Mouse (Mus musculus) midbrain, embryonic 12.5 days (tissue): Measurements from ENCODE around the gene Strn4. TPM values are rescaled to one million over a fixed set of nuclear protein-coding genes. Genes with fewer than 3 reads are reported as not detected.

Experiments
- ATAC-seq: fragments of 200-750 bp; cut with Nextera tagmentation; 2 replicates; pipeline ENCODE4 v1.8.0; 2017; ENCODE audit warnings: low read depth, moderate TSS enrichment, moderate library complexity; ENCODE audit not compliant: low FRiP score
- H3K27ac ChIP-seq: fragments of 300-500 bp; sonication (generic); replicated peaks from 2 replicates; pipeline ENCODE4 v1.5.1; 2016; ENCODE audit warnings: mild to moderate bottlenecking
- H3K27me3 ChIP-seq: fragments of 300-500 bp; sonication (generic); 2 replicates; pipeline ENCODE4 v1.6.1; 2016; ENCODE audit warnings: mild to moderate bottlenecking
- H3K36me3 ChIP-seq: fragments of 300-500 bp; sonication (generic); 2 replicates; pipeline ENCODE4 v1.6.1; 2016
- H3K4me1 ChIP-seq: fragments of 300-500 bp; sonication (generic); 2 replicates; pipeline ENCODE4 v1.6.1; 2016
- H3K4me2 ChIP-seq: fragments of 300-500 bp; sonication (generic); replicated peaks from 2 replicates; pipeline ENCODE4 v1.6.1; 2016; ENCODE audit warnings: mild to moderate bottlenecking, moderate library complexity
- H3K4me3 ChIP-seq: fragments of 300-500 bp; sonication (generic); 2 replicates; pipeline ENCODE4 v1.5.1; 2016; ENCODE audit warnings: mild to moderate bottlenecking
- H3K9ac ChIP-seq: fragments of 300-500 bp; sonication (generic); replicated peaks from 2 replicates; pipeline ENCODE4 v1.6.1; 2016; ENCODE audit warnings: mild to moderate bottlenecking, moderate library complexity
- H3K9me3 ChIP-seq: fragments of 300-500 bp; sonication (generic); 2 replicates; pipeline ENCODE4 v1.6.1; 2016; ENCODE audit warnings: mild to moderate bottlenecking
- WGBS: fragments of 180-500 bp; shearing (Covaris S2); methylation state at CpG from one replicate; pipeline ENCODE4 v1.1.7; 2016; 5-methylcytosine and 5-hydroxymethylcytosine counted together
- polyA plus RNA-seq: library from polyadenylated mRNA; unstranded; fragments of >200 nt; fragmentation: Nextera tagmentation; extraction: Ambion mirVana; gene quantifications from 2 replicates; pipeline ENCODE4 v1.2.1, GENCODE M21; 2016

Gene Strn4
- polyA plus RNA-seq, 1 experiment from 2014 or later = 191 TPM

GRCm38 (mm10) chr7:16830449-16830848 lies 14.8 kb downstream of the Strn4 start:
- Histone ChIP-seq H3K9me3 (no peaks in the 10 kb centered on the region), H3K4me3 (no peak overlapping the region), H3K27me3 (no peaks in the 10 kb centered on the region), H3K4me2 (no peak overlapping the region), H3K27ac (no peak overlapping the region), H3K36me3 (peaks cover 98% of the 10 kb centered on the region), H3K9ac (no peak overlapping the region), H3K4me1 (no peaks in the 10 kb centered on the region)
- ATAC-seq = no peak
- 89% methylated on average over 9 of the region's 9 CpGs for WGBS

GRCm38 (mm10) chr7:16837916-16838803 lies 22.5 kb downstream of the Strn4 start:
- Histone ChIP-seq H3K9ac (no peak overlapping the region), H3K4me2 (no peak overlapping the region), H3K27ac (no peak overlapping the region), H3K4me1 (peaks cover 6% of the 10 kb centered on the region), H3K27me3 (no peaks in the 10 kb centered on the region), H3K4me3 (no peak overlapping the region), H3K9me3 (no peaks in the 10 kb centered on the region), H3K36me3 (peaks cover 75% of the 10 kb centered on the region)
- no peak for ATAC-seq
- 93% methylated on average over 18 of the region's 18 CpGs for WGBS

DNA sequence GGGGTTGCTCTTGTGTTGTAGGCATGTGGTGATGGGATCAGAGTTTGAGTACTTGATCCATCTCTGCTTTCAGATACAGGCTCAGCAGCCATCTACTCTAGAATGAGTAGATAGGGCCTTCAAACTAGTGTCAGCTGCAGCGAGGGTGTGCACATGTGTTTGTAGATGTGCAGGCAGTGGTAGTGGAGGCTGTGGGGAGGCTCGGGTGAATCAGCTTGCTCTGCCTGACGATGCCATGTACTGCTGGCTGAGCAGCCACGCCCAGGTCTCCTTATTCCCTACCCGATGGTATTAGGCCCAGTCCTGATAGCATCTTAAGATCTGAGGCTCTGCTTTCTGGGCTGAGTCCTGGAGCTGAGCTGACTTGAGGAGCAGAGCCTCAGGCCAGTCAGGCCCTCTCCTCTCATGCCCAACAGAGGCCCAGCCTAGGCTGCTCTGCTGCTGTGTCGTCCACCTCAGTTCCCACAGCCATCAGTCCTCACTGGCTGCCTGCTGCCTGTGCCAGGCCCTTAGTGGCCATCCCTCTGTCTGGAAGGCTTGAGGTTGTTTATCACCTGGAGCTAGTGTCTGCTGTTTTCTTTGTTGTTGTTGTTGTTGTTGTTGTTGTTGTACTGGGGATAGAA lies 23.2 kb downstream of the Strn4 start:
- 85% methylated on average over 6 of the region's 6 CpGs for WGBS
- H3K27ac ChIP-seq = no peak overlapping the region
- H3K27me3 ChIP-seq = no peaks in the 10 kb centered on the region
- peaks cover 68% of the 10 kb centered on the region for H3K36me3 ChIP-seq
- ATAC-seq = no peak
- no peak overlapping the region for H3K9ac ChIP-seq
- peaks cover 14% of the 10 kb centered on the region for H3K4me1 ChIP-seq
- H3K9me3 ChIP-seq = no peaks in the 10 kb centered on the region
- H3K4me2 ChIP-seq = no peak overlapping the region
- no peak overlapping the region for H3K4me3 ChIP-seq

DNA sequence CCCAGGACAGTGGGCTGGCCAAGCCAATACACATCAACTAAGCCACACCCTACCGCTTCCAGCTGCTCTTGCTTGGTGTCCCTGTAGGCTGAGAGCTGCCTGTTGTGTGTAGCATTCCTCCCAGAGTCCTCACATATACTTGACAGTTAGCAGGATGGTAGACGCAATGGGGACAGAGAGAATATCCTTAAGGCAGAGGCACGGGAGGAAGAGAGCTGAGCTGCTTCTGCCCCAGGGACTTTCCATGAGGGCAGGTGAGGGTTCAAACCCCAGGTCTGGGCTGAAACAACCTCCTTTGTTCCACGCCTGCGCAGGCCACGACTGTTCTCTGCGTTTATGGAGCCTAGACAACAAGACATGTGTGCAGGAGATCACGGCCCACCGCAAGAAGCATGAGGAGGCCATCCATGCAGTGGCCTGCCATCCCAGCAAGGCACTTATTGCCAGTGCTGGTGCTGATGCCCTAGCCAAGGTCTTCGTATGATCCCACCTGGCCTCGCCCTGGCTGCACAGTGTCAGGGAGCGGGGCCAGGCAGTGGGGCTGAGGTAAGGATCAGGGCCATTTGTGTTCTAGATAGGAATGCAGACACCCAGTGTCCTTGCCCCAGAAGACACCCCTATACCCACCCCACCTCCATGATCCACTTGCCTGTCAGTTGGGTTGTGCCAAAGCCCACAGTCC lies 23.9 kb downstream of the Strn4 start:
- Histone ChIP-seq H3K9me3 (no peaks in the 10 kb centered on the region), H3K36me3 (peaks cover 61% of the 10 kb centered on the region), H3K4me3 (no peak overlapping the region), H3K4me2 (no peak overlapping the region), H3K27me3 (peaks cover 3% of the 10 kb centered on the region; the same call in 1 of the 2 replicates), H3K9ac (no peak overlapping the region), H3K4me1 (peaks cover 19% of the 10 kb centered on the region), H3K27ac (no peak overlapping the region)
- WGBS = 92% methylated on average over 12 of the region's 12 CpGs
- no peak for ATAC-seq

DNA sequence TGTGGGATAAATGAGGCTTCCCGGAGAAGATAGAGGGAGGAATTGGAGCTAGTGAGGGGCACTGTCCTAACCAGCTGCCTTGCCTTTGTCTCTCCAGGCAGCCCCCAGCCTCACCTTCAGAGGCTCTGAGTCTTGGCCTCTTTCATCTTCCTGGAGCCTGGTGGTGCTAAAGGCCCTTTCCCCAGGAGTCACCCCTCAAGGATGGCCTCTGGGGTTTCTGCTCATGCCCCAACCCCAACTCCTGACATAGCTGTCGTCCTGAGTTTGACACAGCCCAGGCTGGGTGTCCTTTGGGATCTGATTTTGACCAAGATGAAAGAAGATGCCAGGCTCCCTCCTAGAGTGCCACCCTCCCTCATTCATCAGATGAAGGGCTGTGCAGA lies 24.4 kb downstream of the Strn4 start:
- Histone ChIP-seq H3K4me3 (no peak overlapping the region), H3K4me1 (peaks cover 25% of the 10 kb centered on the region), H3K4me2 (no peak overlapping the region), H3K36me3 (peaks cover 56% of the 10 kb centered on the region), H3K27ac (no peak overlapping the region), H3K9ac (no peak overlapping the region), H3K27me3 (peaks cover 3% of the 10 kb centered on the region; the same call in 1 of the 2 replicates), H3K9me3 (no peaks in the 10 kb centered on the region)
- no peak for ATAC-seq
- 83% methylated on average over 2 of the region's 2 CpGs for WGBS

- Histone ChIP-seq H3K4me3 (no peak overlapping the region), H3K27me3 (peaks cover 3% of the 10 kb centered on the region; the same call in 1 of the 2 replicates), H3K4me2 (no peak overlapping the region), H3K9ac (no peak overlapping the region), H3K36me3 (peaks cover 57% of the 10 kb centered on the region), H3K27ac (peak overlapping the region; percentile 25; the same call in 1 of the 2 replicates), H3K9me3 (no peaks in the 10 kb centered on the region), H3K4me1 (peaks cover 30% of the 10 kb centered on the region)
- 75% methylated on average over 4 of the region's 4 CpGs for WGBS
- no peak for ATAC-seq
Measured at GRCm38 (mm10) chr7:16841078-16841477, 25.4 kb downstream of the Strn4 start.

DNA sequence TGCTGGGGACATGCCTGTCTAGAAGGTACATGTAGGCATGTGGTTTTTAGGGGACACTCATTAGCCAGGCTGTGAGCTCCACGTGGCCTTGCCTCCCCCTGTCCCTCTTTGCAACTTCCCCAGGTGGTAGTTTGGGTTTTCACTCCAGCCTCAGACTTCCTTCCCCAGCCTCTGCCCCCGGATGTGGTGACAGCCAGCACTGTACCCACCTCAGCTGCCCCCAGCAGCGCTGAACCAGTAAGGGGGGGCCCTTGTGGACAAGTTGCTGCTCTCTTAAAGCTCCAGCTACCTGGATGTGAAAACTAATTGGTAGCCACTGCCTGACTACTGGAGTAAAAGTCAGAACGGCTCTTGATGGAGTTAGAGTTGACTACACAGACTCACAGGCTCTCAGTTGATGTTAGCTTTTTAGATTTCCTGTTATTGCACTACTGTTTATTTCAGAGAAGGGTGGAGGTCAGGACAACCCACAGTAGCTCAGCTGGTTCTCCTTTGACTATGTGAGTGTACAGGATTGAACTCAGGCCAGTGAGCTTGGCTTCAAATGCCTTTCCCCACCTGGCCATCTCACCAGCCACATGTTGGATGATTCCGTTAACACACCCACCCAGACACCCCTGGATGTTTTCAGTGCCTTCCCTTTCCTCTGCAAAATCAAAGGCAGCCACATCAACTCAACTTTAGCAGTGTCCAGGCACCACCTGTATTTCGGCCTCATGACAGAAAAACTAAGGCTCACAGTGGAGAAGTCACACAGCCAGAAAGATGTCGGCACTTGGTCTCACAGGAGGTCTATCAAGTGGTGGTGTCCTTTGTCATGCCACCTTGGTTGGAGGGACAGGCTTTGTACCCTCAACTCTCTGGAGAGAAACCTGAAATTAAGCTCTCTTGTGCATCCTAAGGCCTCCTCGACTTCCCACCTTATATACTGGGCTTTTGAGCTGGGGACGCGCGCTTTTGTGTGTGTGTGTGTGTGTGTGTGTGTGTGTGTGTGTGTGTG lies 26.2 kb downstream of the Strn4 start:
- peaks cover 3% of the 10 kb centered on the region; the same call in 1 of the 2 replicates for H3K27me3 ChIP-seq
- H3K36me3 ChIP-seq = peaks cover 51% of the 10 kb centered on the region
- H3K9me3 ChIP-seq = no peaks in the 10 kb centered on the region
- peak overlapping the region; percentile 67 for H3K27ac ChIP-seq
- H3K4me2 ChIP-seq = peak overlapping the region; percentile 97
- H3K4me1 ChIP-seq = peaks cover 30% of the 10 kb centered on the region
- WGBS = 49% methylated on average over 11 of the region's 11 CpGs
- peak overlapping the region; percentile 87 for H3K9ac ChIP-seq
- ATAC-seq = no peak
- peak overlapping the region; percentile 52 for H3K4me3 ChIP-seq

DNA sequence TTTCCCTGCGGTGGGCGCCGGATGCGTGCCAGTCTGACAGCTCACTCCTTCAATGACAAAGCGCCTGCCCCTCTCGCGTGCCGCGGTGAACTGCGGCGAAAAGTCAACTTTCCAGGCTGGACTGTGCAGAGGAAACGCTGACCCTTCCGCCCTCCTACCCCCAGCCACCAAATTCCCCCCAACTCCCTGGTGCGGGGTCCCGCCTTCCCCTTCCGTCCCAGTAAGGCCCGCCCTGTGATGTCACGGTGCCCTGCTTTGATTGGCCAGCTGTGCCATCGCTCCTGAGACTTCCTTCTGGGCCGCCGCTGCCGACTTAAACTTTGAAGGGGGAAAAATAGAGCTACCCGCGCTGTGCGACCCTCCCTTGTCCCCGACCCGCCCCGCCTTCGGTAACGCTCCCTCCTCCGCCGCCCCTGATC lies 27.0 kb downstream of the Strn4 start, which contains the start of gene Prkd2:
Prkd2 (plus strand) TSS at position 258 of the 419 bp plus-strand sequence.
- Histone ChIP-seq H3K27me3 (peaks cover 3% of the 10 kb centered on the region; the same call in 1 of the 2 replicates), H3K4me2 (peak within 1 kb of the TSS; percentile 97), H3K9me3 (no peaks in the 10 kb centered on the region), H3K27ac (peak within 1 kb of the TSS; percentile 67), H3K4me3 (peak within 1 kb of the TSS; percentile 52), H3K4me1 (peaks cover 30% of the 10 kb centered on the region), H3K9ac (peak within 1 kb of the TSS; percentile 87), H3K36me3 (peaks cover 43% of the 10 kb centered on the region)
- peak; percentile 87 for ATAC-seq
- WGBS = under 1% methylated on average over 27 of the region's 32 CpGs

GRCm38 (mm10) chr7:16843441-16844171 lies 27.9 kb downstream of the Strn4 start:
- Histone ChIP-seq H3K9ac (peak overlapping the region; percentile 87), H3K27ac (peak overlapping the region; percentile 67; the same call in 1 of the 2 replicates), H3K9me3 (no peaks in the 10 kb centered on the region), H3K4me1 (peaks cover 30% of the 10 kb centered on the region), H3K27me3 (peaks cover 3% of the 10 kb centered on the region; the same call in 1 of the 2 replicates), H3K4me2 (peak overlapping the region; percentile 97), H3K36me3 (peaks cover 33% of the 10 kb centered on the region), H3K4me3 (peak overlapping the region; percentile 52)
- 2% methylated on average over 32 of the region's 33 CpGs for whole genome bisulfite sequencing
- ATAC-seq = peak; percentile 27; the same call in 1 of the 2 replicates

GRCm38 (mm10) chr7:16844696-16845071 lies 29.0 kb downstream of the Strn4 start:
- Histone ChIP-seq H3K4me1 (peaks cover 30% of the 10 kb centered on the region), H3K4me2 (peak overlapping the region; percentile 12), H3K9ac (no peak overlapping the region; the same call in 1 of the 2 replicates), H3K36me3 (peaks cover 32% of the 10 kb centered on the region), H3K27me3 (peaks cover 3% of the 10 kb centered on the region; the same call in 1 of the 2 replicates), H3K4me3 (peak overlapping the region; percentile 4; the same call in 1 of the 2 replicates), H3K27ac (no peak overlapping the region), H3K9me3 (no peaks in the 10 kb centered on the region)
- ATAC-seq = no peak
- WGBS = 68% methylated on average over 3 of the region's 3 CpGs
